Mouse (Mus musculus) kidney, adult 11 months (tissue): ENCODE data around the gene Scube2.

Experiments
- DNase-seq: peaks from one replicate; pipeline ENCODE4 v3.0.0; 2022

Gene Scube2

GRCm38 (mm10) chr7:109794556-109794955, 70.9 kb downstream of the Scube2 start:
- no peak for DNase-seq

- DNase-seq: peak; percentile 32
Measured at GRCm38 (mm10) chr7:109792759-109793158, 72.7 kb downstream of the Scube2 start.

- DNase-seq: no peak
Measured at GRCm38 (mm10) chr7:109790818-109791217, 74.7 kb downstream of the Scube2 start.

- no peak for DNase-seq
Measured at GRCm38 (mm10) chr7:109787860-109788259, 77.6 kb downstream of the Scube2 start.

GRCm38 (mm10) chr7:109783281-109783680, 82.2 kb downstream of the Scube2 start:
- DNase-seq: no peak

- DNase-seq: peak; percentile 48
Measured at GRCm38 (mm10) chr7:109781470-109782203, 83.8 kb downstream of the Scube2 start, which contains the start of gene Nrip3. TSS of gene Nrip3 (minus strand) at chr7:109782025.

GRCm38 (mm10) chr7:109781087-109781469, 84.4 kb downstream of the Scube2 start:
- DNase-seq: no peak

GRCm38 (mm10) chr7:109772251-109772650, 93.2 kb downstream of the Scube2 start:
- DNase-seq: no peak

- DNase-seq: no peak
Measured at GRCm38 (mm10) chr7:109768699-109769383, 96.6 kb downstream of the Scube2 start.

- no peak for DNase-seq
Measured at GRCm38 (mm10) chr7:109767575-109768350, 97.7 kb downstream of the Scube2 start.

GRCm38 (mm10) chr7:109764009-109764408, 101.5 kb downstream of the Scube2 start:
- no peak for DNase-seq

GRCm38 (mm10) chr7:109756291-109756690, 109.2 kb downstream of the Scube2 start:
- DNase-seq: peak; percentile 69

- DNase-seq: no peak
Measured at GRCm38 (mm10) chr7:109754034-109754433, 111.4 kb downstream of the Scube2 start.

GRCm38 (mm10) chr7:109752008-109752925, 113.2 kb downstream of the Scube2 start, which contains the start of gene Tmem9b:
TSS of gene Tmem9b (minus strand) at chr7:109752875.
- DNase-seq: peak; percentile 76

GRCm38 (mm10) chr7:109751427-109752007, 114.0 kb downstream of the Scube2 start:
- no peak for DNase-seq
